Mouse (Mus musculus) liver, embryonic 12.5 days (tissue): ENCODE data around the gene Rtraf. TPM values are rescaled to one million over a fixed set of nuclear protein-coding genes. Genes with fewer than 3 reads are reported as not detected.

Experiments
- ATAC-seq: fragments of 200-750 bp; cut with Nextera tagmentation; 2 replicates; pipeline ENCODE4 v1.8.0; 2017; ENCODE audit warnings: moderate number of reproducible peaks, mild to moderate bottlenecking, moderate library complexity
- H3K27ac ChIP-seq: fragments of 300-500 bp; sonication (generic); 2 replicates; pipeline ENCODE4 v1.5.1; 2016; ENCODE audit warnings: mild to moderate bottlenecking
- H3K27me3 ChIP-seq: fragments of 300-500 bp; sonication (generic); replicated peaks from 2 replicates; pipeline ENCODE4 v1.6.1; 2016; ENCODE audit warnings: mild to moderate bottlenecking, moderate library complexity
- H3K36me3 ChIP-seq: fragments of 300-500 bp; sonication (generic); 2 replicates; pipeline ENCODE4 v1.6.1; 2016; ENCODE audit warnings: mild to moderate bottlenecking, moderate library complexity
- H3K4me1 ChIP-seq: fragments of 300-500 bp; sonication (generic); 2 replicates; pipeline ENCODE4 v1.6.1; 2016
- H3K4me2 ChIP-seq: fragments of 300-500 bp; sonication (generic); 2 replicates; pipeline ENCODE4 v1.6.1; 2016; ENCODE audit warnings: mild to moderate bottlenecking, moderate library complexity
- H3K4me3 ChIP-seq: fragments of 300-500 bp; sonication (generic); 2 replicates; pipeline ENCODE4 v1.5.1; 2016; ENCODE audit warnings: mild to moderate bottlenecking, moderate library complexity
- H3K9ac ChIP-seq: fragments of 300-500 bp; sonication (generic); 2 replicates; pipeline ENCODE4 v1.6.1; 2016; ENCODE audit warnings: mild to moderate bottlenecking, moderate library complexity
- H3K9me3 ChIP-seq: fragments of 300-500 bp; sonication (generic); replicated peaks from 2 replicates; pipeline ENCODE4 v1.6.1; 2016; ENCODE audit warnings: mild to moderate bottlenecking, moderate library complexity
- WGBS: fragments of 180-500 bp; shearing (Covaris S2); methylation state at CpG from one replicate; pipeline ENCODE4 v1.1.7; 2016; ENCODE audit not compliant: insufficient replicate concordance; 5-methylcytosine and 5-hydroxymethylcytosine counted together
- polyA plus RNA-seq: library from polyadenylated mRNA; unstranded; fragments of >200 nt; fragmentation: Nextera tagmentation; extraction: Ambion mirVana; gene quantifications from 2 replicates; pipeline ENCODE4 v1.2.1, GENCODE M21; 2016

The Rtraf gene
- polyA plus RNA-seq, 1 experiment from 2014 or later = 123 TPM

GRCm38 (mm10) chr14:19825481-19825880, 1.9 kb upstream of the Rtraf start:
- Histone ChIP-seq H3K4me2 (no peak overlapping the region), H3K36me3 (peaks cover 15% of the 10 kb centered on the region), H3K27me3 (peaks cover 18% of the 10 kb centered on the region; the same call in 1 of the 2 replicates), H3K27ac (no peak overlapping the region), H3K9ac (no peak overlapping the region), H3K9me3 (0 out of 2 replicates have a peak, but pooled peaks cover 4% of the 10 kb centered on the region), H3K4me3 (no peak overlapping the region), H3K4me1 (peaks cover 15% of the 10 kb centered on the region)
- 74% methylated on average over 11 of the region's 11 CpGs for WGBS
- no peak for ATAC-seq

- Histone ChIP-seq H3K27me3 (0 out of 2 replicates have a peak, but pooled peaks cover 2% of the 10 kb centered on the region), H3K36me3 (peaks cover 42% of the 10 kb centered on the region), H3K4me2 (no peak overlapping the region), H3K9ac (no peak overlapping the region), H3K4me1 (peaks cover 15% of the 10 kb centered on the region), H3K9me3 (0 out of 2 replicates have a peak, but pooled peaks cover 4% of the 10 kb centered on the region), H3K27ac (no peak overlapping the region), H3K4me3 (no peak overlapping the region)
- no peak for ATAC-seq
- WGBS = 94% methylated on average over 5 of the region's 5 CpGs
Observed at GRCm38 (mm10) chr14:19821686-19822085, 1.9 kb downstream of the Rtraf start.

GRCm38 (mm10) chr14:19817949-19818348, 5.7 kb downstream of the Rtraf start:
- no peak overlapping the region for H3K27ac ChIP-seq
- H3K4me2 ChIP-seq = no peak overlapping the region
- ATAC-seq = no peak
- 0% methylated on average over 1 of the region's 1 CpGs for WGBS
- no peak overlapping the region for H3K4me3 ChIP-seq
- H3K9me3 ChIP-seq = 0 out of 2 replicates have a peak, but pooled peaks cover 4% of the 10 kb centered on the region
- H3K36me3 ChIP-seq = peaks cover 78% of the 10 kb centered on the region
- H3K9ac ChIP-seq = no peak overlapping the region
- no peaks in the 10 kb centered on the region for H3K27me3 ChIP-seq
- peaks cover 8% of the 10 kb centered on the region for H3K4me1 ChIP-seq

- H3K36me3 ChIP-seq = peaks cover 75% of the 10 kb centered on the region
- no peaks in the 10 kb centered on the region for H3K27me3 ChIP-seq
- no peak for ATAC-seq
- no peak overlapping the region for H3K27ac ChIP-seq
- no peak overlapping the region for H3K9ac ChIP-seq
- 86% methylated on average over 2 of the region's 2 CpGs for WGBS
- H3K4me1 ChIP-seq = no peaks in the 10 kb centered on the region
- H3K9me3 ChIP-seq = no peaks in the 10 kb centered on the region
- no peak overlapping the region for H3K4me3 ChIP-seq
- H3K4me2 ChIP-seq = no peak overlapping the region
Observed at GRCm38 (mm10) chr14:19813061-19813460, 10.6 kb downstream of the Rtraf start.

- no peaks in the 10 kb centered on the region for H3K27me3 ChIP-seq
Observed at GRCm38 (mm10) chr14:19809934-19810333, 13.7 kb downstream of the Rtraf start.

GRCm38 (mm10) chr14:19807858-19808257, 15.8 kb downstream of the Rtraf start:
- Histone ChIP-seq H3K27ac (no peak overlapping the region), H3K9me3 (no peaks in the 10 kb centered on the region), H3K4me2 (no peak overlapping the region), H3K36me3 (peaks cover 43% of the 10 kb centered on the region), H3K27me3 (no peaks in the 10 kb centered on the region), H3K4me1 (peaks cover 11% of the 10 kb centered on the region), H3K4me3 (no peak overlapping the region), H3K9ac (no peak overlapping the region)
- ATAC-seq = no peak
- 79% methylated on average over 2 of the region's 2 CpGs for WGBS

More at GRCm38 (mm10) chr14:19809934-19810333, 13.7 kb downstream of the Rtraf start:
- H3K9me3 ChIP-seq = no peaks in the 10 kb centered on the region
- ATAC-seq = no peak
- no peak overlapping the region for H3K9ac ChIP-seq
- no peak overlapping the region for H3K4me2 ChIP-seq
- H3K27ac ChIP-seq = no peak overlapping the region
- H3K4me3 ChIP-seq = no peak overlapping the region
- 82% methylated on average over 10 of the region's 10 CpGs for WGBS
- no peaks in the 10 kb centered on the region for H3K4me1 ChIP-seq
- H3K36me3 ChIP-seq = peaks cover 56% of the 10 kb centered on the region

- no peak for ATAC-seq
- 73% methylated on average over 3 of the region's 3 CpGs for WGBS
- H3K4me3 ChIP-seq = no peak overlapping the region
Observed at GRCm38 (mm10) chr14:19807339-19807738, 16.3 kb downstream of the Rtraf start.

GRCm38 (mm10) chr14:19803623-19804022, 20.0 kb downstream of the Rtraf start:
- Histone ChIP-seq H3K4me2 (peak overlapping the region; percentile 11; the same call in 1 of the 2 replicates), H3K9ac (no peak overlapping the region), H3K27me3 (no peaks in the 10 kb centered on the region), H3K4me3 (no peak overlapping the region), H3K4me1 (peaks cover 12% of the 10 kb centered on the region), H3K9me3 (no peaks in the 10 kb centered on the region), H3K27ac (no peak overlapping the region), H3K36me3 (peaks cover 21% of the 10 kb centered on the region)
- peak; percentile 70 for ATAC-seq
- 33% methylated on average over 10 of the region's 10 CpGs for WGBS

More at GRCm38 (mm10) chr14:19807339-19807738, 16.3 kb downstream of the Rtraf start:
- Histone ChIP-seq H3K4me2 (no peak overlapping the region), H3K9ac (no peak overlapping the region), H3K27ac (no peak overlapping the region), H3K4me1 (peaks cover 12% of the 10 kb centered on the region), H3K9me3 (no peaks in the 10 kb centered on the region), H3K36me3 (peaks cover 42% of the 10 kb centered on the region), H3K27me3 (no peaks in the 10 kb centered on the region)

GRCm38 (mm10) chr14:19803222-19803621, 20.4 kb downstream of the Rtraf start:
- Histone ChIP-seq H3K4me2 (peak overlapping the region; percentile 11; the same call in 1 of the 2 replicates), H3K36me3 (peaks cover 24% of the 10 kb centered on the region), H3K9ac (no peak overlapping the region), H3K27ac (no peak overlapping the region), H3K4me3 (no peak overlapping the region), H3K27me3 (no peaks in the 10 kb centered on the region), H3K9me3 (no peaks in the 10 kb centered on the region), H3K4me1 (peaks cover 12% of the 10 kb centered on the region)
- ATAC-seq = 0 out of 2 replicates have a peak, but pooled peaks have one; percentile 18
- 39% methylated on average over 4 of the region's 4 CpGs for WGBS

GRCm38 (mm10) chr14:19801474-19802215, 22.0 kb downstream of the Rtraf start:
- Histone ChIP-seq H3K9me3 (no peaks in the 10 kb centered on the region), H3K4me3 (no peak overlapping the region), H3K27ac (no peak overlapping the region), H3K9ac (no peak overlapping the region), H3K36me3 (peaks cover 31% of the 10 kb centered on the region), H3K4me2 (no peak overlapping the region), H3K27me3 (no peaks in the 10 kb centered on the region), H3K4me1 (peaks cover 22% of the 10 kb centered on the region)
- ATAC-seq = no peak
- WGBS = 73% methylated on average over 8 of the region's 8 CpGs

GRCm38 (mm10) chr14:19800485-19800884, 23.1 kb downstream of the Rtraf start:
- WGBS = 25% methylated on average over 2 of the region's 2 CpGs
- no peak for ATAC-seq
- no peaks in the 10 kb centered on the region for H3K9me3 ChIP-seq

GRCm38 (mm10) chr14:19796541-19797304, 26.9 kb downstream of the Rtraf start:
- ATAC-seq = peak; percentile 61
- peak overlapping the region; percentile 34 for H3K4me2 ChIP-seq
- H3K27me3 ChIP-seq = no peaks in the 10 kb centered on the region
- H3K4me1 ChIP-seq = peaks cover 28% of the 10 kb centered on the region
- WGBS = 37% methylated on average over 18 of the region's 18 CpGs
- H3K9me3 ChIP-seq = no peaks in the 10 kb centered on the region
- no peak overlapping the region for H3K9ac ChIP-seq
- no peak overlapping the region for H3K27ac ChIP-seq
- H3K4me3 ChIP-seq = no peak overlapping the region
- H3K36me3 ChIP-seq = peaks cover 14% of the 10 kb centered on the region

More at GRCm38 (mm10) chr14:19800485-19800884, 23.1 kb downstream of the Rtraf start:
- no peaks in the 10 kb centered on the region for H3K27me3 ChIP-seq
- no peak overlapping the region for H3K9ac ChIP-seq
- H3K4me1 ChIP-seq = peaks cover 34% of the 10 kb centered on the region
- no peak overlapping the region for H3K4me2 ChIP-seq
- H3K36me3 ChIP-seq = peaks cover 31% of the 10 kb centered on the region
- H3K27ac ChIP-seq = no peak overlapping the region
- H3K4me3 ChIP-seq = no peak overlapping the region
